Mouse (Mus musculus) forebrain, postnatal 0 days (tissue): ENCODE measurements around the gene Snap91. TPM values are rescaled to one million over a fixed set of nuclear protein-coding genes. Genes with fewer than 3 reads are reported as not detected.

Experiments
- ATAC-seq: fragments of 200-750 bp; cut with Nextera tagmentation; 2 replicates; pipeline ENCODE4 v1.8.0; 2017; ENCODE audit warnings: mild to moderate bottlenecking, moderate library complexity
- DNase-seq: peaks from one replicate; pipeline ENCODE4 v3.0.0-alpha.2; 2015
- H3K27ac ChIP-seq: fragments of 300-500 bp; sonication (generic); 2 replicates; pipeline ENCODE4 v1.5.1; 2014; ENCODE audit warnings: low read depth, mild to moderate bottlenecking, antibody characterized with exemption, low read length, moderate library complexity, mixed read lengths
- H3K27me3 ChIP-seq: fragments of 300-500 bp; sonication (generic); 2 replicates; pipeline ENCODE4 v1.6.1; 2014; ENCODE audit warnings: mild to moderate bottlenecking, low read length, mixed read lengths; ENCODE audit not compliant: insufficient read depth
- H3K36me3 ChIP-seq: fragments of 300-500 bp; sonication (generic); 2 replicates; pipeline ENCODE4 v1.6.1; 2014; ENCODE audit warnings: mild to moderate bottlenecking, moderate library complexity; ENCODE audit not compliant: insufficient read depth
- H3K4me1 ChIP-seq: fragments of 300-500 bp; sonication (generic); 2 replicates; pipeline ENCODE4 v1.6.1; 2014; ENCODE audit warnings: antibody characterized with exemption; ENCODE audit not compliant: insufficient read depth
- H3K4me2 ChIP-seq: fragments of 300-500 bp; sonication (generic); 2 replicates; pipeline ENCODE4 v1.6.1; 2014; ENCODE audit warnings: low read depth, mild to moderate bottlenecking, moderate library complexity
- H3K4me3 ChIP-seq: fragments of 300-500 bp; sonication (generic); 2 replicates; pipeline ENCODE4 v1.5.1; 2014; ENCODE audit warnings: low read depth, low read length, mixed read lengths
- H3K9ac ChIP-seq: fragments of 300-500 bp; sonication (generic); 2 replicates; pipeline ENCODE4 v1.6.1; 2014; ENCODE audit warnings: mild to moderate bottlenecking
- H3K9me3 ChIP-seq: fragments of 300-500 bp; sonication (generic); 2 replicates; pipeline ENCODE4 v1.6.1; 2016; ENCODE audit warnings: low read length
- CTCF ChIP-seq: sonication (generic); IDR thresholded peaks from 2 replicates; pipeline ENCODE4 v1.5.1; 2016; ENCODE audit warnings: antibody characterized with exemption, control low read depth, low read depth
- WGBS: fragments of 180-500 bp; shearing (Covaris S2); extraction: QIAGEN DNeasy Blood & Tissue Kit; methylation state at CpG from one replicate; pipeline ENCODE4 v1.1.7; 2014; 5-methylcytosine and 5-hydroxymethylcytosine counted together
- polyA plus RNA-seq: library from polyadenylated mRNA; unstranded; fragments of >200 nt; fragmentation: Nextera tagmentation; extraction: Ambion mirVana; gene quantifications from 2 replicates; pipeline ENCODE4 v1.2.1, GENCODE M21; 2015
- total RNA-seq: library from RNA; depleted of rRNA; stranded (reverse); fragments of >200 nt; gene quantifications from 2 replicates; pipeline ENCODE4 v1.2.3, GENCODE M21; 2014

The Snap91 gene
- total and polyA plus RNA-seq, 2 experiments from 2014 or later, result 140 to 166 TPM

- Histone ChIP-seq H3K4me2 (no peak overlapping the region), H3K27ac (no peak overlapping the region), H3K9ac (no peak overlapping the region), H3K27me3 (no peaks in the 10 kb centered on the region), H3K9me3 (no peaks in the 10 kb centered on the region), H3K36me3 (peaks cover 64% of the 10 kb centered on the region), H3K4me3 (no peak overlapping the region), H3K4me1 (no peaks in the 10 kb centered on the region)
- 53% methylated on average over 7 of the region's 7 CpGs for WGBS
- ATAC-seq (0 out of 2 replicates have a peak, but pooled peaks have one; percentile 14), DNase-seq (no peak)
- no peak for TF ChIP-seq CTCF
These were observed 103.1 kb downstream of the Snap91 start for GRCm38 (mm10) chr9:86777309-86777708.

- Histone ChIP-seq H3K9me3 (no peaks in the 10 kb centered on the region), H3K27ac (no peak overlapping the region), H3K36me3 (peaks cover 64% of the 10 kb centered on the region), H3K4me2 (no peak overlapping the region), H3K27me3 (no peaks in the 10 kb centered on the region), H3K4me1 (no peaks in the 10 kb centered on the region), H3K4me3 (no peak overlapping the region), H3K9ac (no peak overlapping the region)
- no peak for ATAC-seq
- no peak for TF ChIP-seq CTCF
- DNase-seq, result no peak
- WGBS, result 97% methylated on average over 6 of the region's 6 CpGs
These were observed 105.1 kb downstream of the Snap91 start for GRCm38 (mm10) chr9:86775374-86775773.

- 85% methylated on average over 8 of the region's 8 CpGs for WGBS
- no peak for DNase-seq
- TF ChIP-seq CTCF, result no peak
- H3K27me3 ChIP-seq, result no peaks in the 10 kb centered on the region
- H3K27ac ChIP-seq, result no peak overlapping the region
- no peak overlapping the region for H3K9ac ChIP-seq
- H3K36me3 ChIP-seq, result peaks cover 55% of the 10 kb centered on the region
- ATAC-seq, result no peak
- no peak overlapping the region for H3K4me2 ChIP-seq
- H3K4me3 ChIP-seq, result no peak overlapping the region
- no peaks in the 10 kb centered on the region for H3K9me3 ChIP-seq
- H3K4me1 ChIP-seq, result no peaks in the 10 kb centered on the region
These were observed 106.5 kb downstream of the Snap91 start for GRCm38 (mm10) chr9:86773996-86774395.

GRCm38 (mm10) chr9:86772897-86773296 is 107.6 kb downstream of the Snap91 start:
- WGBS, result 86% methylated on average over 3 of the region's 3 CpGs
- ATAC-seq (no peak), DNase-seq (no peak)
- Histone ChIP-seq H3K27ac (no peak overlapping the region), H3K36me3 (peaks cover 48% of the 10 kb centered on the region), H3K4me3 (no peak overlapping the region), H3K9ac (no peak overlapping the region), H3K4me2 (no peak overlapping the region), H3K4me1 (no peaks in the 10 kb centered on the region), H3K9me3 (no peaks in the 10 kb centered on the region), H3K27me3 (no peaks in the 10 kb centered on the region)
- no peak for TF ChIP-seq CTCF

GRCm38 (mm10) chr9:86766991-86767390 is 113.5 kb downstream of the Snap91 start:
- ATAC-seq (no peak), DNase-seq (no peak)
- no peak overlapping the region for H3K27ac ChIP-seq
- H3K9me3 ChIP-seq, result no peaks in the 10 kb centered on the region
- H3K4me2 ChIP-seq, result no peak overlapping the region
- H3K4me3 ChIP-seq, result no peak overlapping the region
- no peaks in the 10 kb centered on the region for H3K4me1 ChIP-seq
- no peak for TF ChIP-seq CTCF
- 81% methylated on average over 10 of the region's 10 CpGs for WGBS
- H3K9ac ChIP-seq, result no peak overlapping the region
- peaks cover 10% of the 10 kb centered on the region for H3K36me3 ChIP-seq
- H3K27me3 ChIP-seq, result no peaks in the 10 kb centered on the region

GRCm38 (mm10) chr9:86764002-86764401 is 116.5 kb downstream of the Snap91 start:
- Histone ChIP-seq H3K4me2 (no peak overlapping the region), H3K9ac (no peak overlapping the region), H3K9me3 (no peaks in the 10 kb centered on the region), H3K36me3 (peaks cover 6% of the 10 kb centered on the region), H3K27ac (no peak overlapping the region), H3K4me1 (no peaks in the 10 kb centered on the region), H3K27me3 (no peaks in the 10 kb centered on the region), H3K4me3 (no peak overlapping the region)
- peak; percentile 32; the same call in 1 of the 2 replicates for ATAC-seq
- no peak for DNase-seq
- WGBS, result 68% methylated on average over 2 of the region's 2 CpGs
- TF ChIP-seq CTCF, result no peak

- TF ChIP-seq CTCF, result no peak
- Histone ChIP-seq H3K4me3 (no peak overlapping the region), H3K27me3 (no peaks in the 10 kb centered on the region), H3K9ac (no peak overlapping the region), H3K4me1 (no peaks in the 10 kb centered on the region), H3K27ac (no peak overlapping the region), H3K4me2 (no peak overlapping the region), H3K9me3 (no peaks in the 10 kb centered on the region), H3K36me3 (peaks cover 3% of the 10 kb centered on the region)
- ATAC-seq (0 out of 2 replicates have a peak, but pooled peaks have one; percentile 7), DNase-seq (no peak)
- WGBS, result 77% methylated on average over 8 of the region's 8 CpGs
These were observed 117.7 kb downstream of the Snap91 start for GRCm38 (mm10) chr9:86762477-86763376.
